Mouse (Mus musculus) lung, adult 2 months (tissue): ENCODE results near the gene Gpd2. TPM values are rescaled to one million over a fixed set of nuclear protein-coding genes. Genes with fewer than 3 reads are reported as not detected.

Source experiments
- DNase-seq: peaks from one replicate; pipeline ENCODE4 v3.0.0; 2022
- H3K4me1 ChIP-seq: fragments of 200-500 bp; 2 replicates; pipeline ENCODE4 v1.6.1; 2011; ENCODE audit warnings: low read length; ENCODE audit not compliant: control insufficient read depth, insufficient read depth
- H3K4me3 ChIP-seq: fragments of 200-500 bp; replicated peaks from 2 replicates; pipeline ENCODE3; 2011; ENCODE audit warnings: low read depth, mild to moderate bottlenecking, control low read depth, low read length; ENCODE audit errors: extremely low read depth
- CTCF ChIP-seq: fragments of 200-500 bp; IDR thresholded peaks from 2 replicates; pipeline ENCODE4 v1.5.1; 2011; ENCODE audit warnings: mild to moderate bottlenecking, low read length, control low read depth; ENCODE audit not compliant: insufficient read depth
- POLR2A ChIP-seq: fragments of 200-500 bp; IDR thresholded peaks from 2 replicates; pipeline ENCODE4 v1.6.1; 2011; ENCODE audit warnings: low read depth, mild to moderate bottlenecking, control low read depth, low read length, borderline replicate concordance; ENCODE audit errors: extremely low read depth
- WGBS: fragments of 180-500 bp; shearing (Covaris S2); methylation state at CpG from one replicate; pipeline ENCODE4 v1.1.7; 2018; 5-methylcytosine and 5-hydroxymethylcytosine counted together
- polyA plus RNA-seq: library from polyadenylated mRNA; depleted of rRNA; stranded (reverse); fragments of >200 nt; gene quantifications from 2 replicates; pipeline ENCODE4 v1.2.3, GENCODE M21; 2012; rRNA removed

The Gpd2 gene
- polyA plus RNA-seq, 1 experiment: 11.4 TPM

- no peak for TF ChIP-seq POLR2A
- TF ChIP-seq CTCF: no peak
- Histone ChIP-seq H3K4me3 (no peak overlapping the region), H3K4me1 (no peaks in the 10 kb centered on the region)
- no peak for DNase-seq
- 74% methylated on average over 4 of the region's 4 CpGs for WGBS
Measured at GRCm38 (mm10) chr2:57408413-57408812, 171.0 kb downstream of the Gpd2 start.

DNA sequence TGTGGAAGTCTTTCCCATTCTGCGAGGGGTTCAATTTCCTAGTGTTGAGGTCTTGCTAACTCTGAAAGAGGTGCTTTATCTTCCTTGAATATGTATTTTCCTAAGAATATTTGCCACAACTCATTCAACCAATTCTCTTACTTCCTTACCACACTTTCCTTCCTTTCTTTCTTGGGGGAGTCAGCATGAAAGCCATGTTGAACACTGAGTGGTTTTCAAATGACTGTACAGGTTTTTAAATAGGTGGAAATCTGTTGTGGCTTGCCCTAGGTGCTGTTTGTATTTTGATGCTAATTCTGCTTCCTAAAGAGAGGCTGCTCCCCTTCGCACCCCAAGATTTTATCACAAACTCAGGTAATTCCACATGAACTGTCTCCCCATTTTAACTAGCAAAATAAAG lies 174.1 kb downstream of the Gpd2 start:
- TF ChIP-seq CTCF: no peak
- TF ChIP-seq POLR2A: no peak
- WGBS: 86% methylated on average over 2 of the region's 2 CpGs
- Histone ChIP-seq H3K4me3 (no peak overlapping the region), H3K4me1 (no peaks in the 10 kb centered on the region)
- no peak for DNase-seq

DNA sequence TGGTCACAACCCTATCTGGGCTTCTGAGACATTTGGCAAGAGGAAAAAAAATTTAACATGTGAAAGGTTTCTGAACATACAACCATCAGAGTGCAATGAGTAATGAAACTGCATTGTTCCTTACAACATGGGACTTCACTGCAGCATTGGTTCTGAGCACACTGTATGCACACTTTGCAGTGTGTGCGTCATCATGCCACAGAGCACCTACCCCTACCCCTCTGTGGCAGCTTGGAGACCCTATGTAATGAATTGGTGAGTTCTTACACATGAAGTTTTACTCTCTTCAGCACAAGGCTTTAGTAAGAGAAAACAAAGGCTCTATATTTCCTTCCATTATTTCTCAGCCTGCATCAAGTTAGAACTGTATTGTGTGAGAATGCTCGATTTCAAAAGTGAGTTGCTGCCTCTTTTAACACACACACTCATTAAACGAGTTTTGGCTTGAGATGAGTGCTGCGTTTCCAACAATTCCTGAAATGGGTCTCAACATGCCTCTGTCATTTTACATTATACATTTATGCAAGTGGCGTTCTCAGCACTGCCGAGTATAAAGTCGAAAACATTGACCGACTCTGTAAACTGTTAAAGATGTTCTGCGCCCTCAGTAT lies 177.2 kb downstream of the Gpd2 start:
- no peak overlapping the region for H3K4me3 ChIP-seq
- no peaks in the 10 kb centered on the region for H3K4me1 ChIP-seq
- 79% methylated on average over 9 of the region's 9 CpGs for WGBS
- TF ChIP-seq POLR2A (no peak), CTCF (no peak)
- no peak for DNase-seq

DNA sequence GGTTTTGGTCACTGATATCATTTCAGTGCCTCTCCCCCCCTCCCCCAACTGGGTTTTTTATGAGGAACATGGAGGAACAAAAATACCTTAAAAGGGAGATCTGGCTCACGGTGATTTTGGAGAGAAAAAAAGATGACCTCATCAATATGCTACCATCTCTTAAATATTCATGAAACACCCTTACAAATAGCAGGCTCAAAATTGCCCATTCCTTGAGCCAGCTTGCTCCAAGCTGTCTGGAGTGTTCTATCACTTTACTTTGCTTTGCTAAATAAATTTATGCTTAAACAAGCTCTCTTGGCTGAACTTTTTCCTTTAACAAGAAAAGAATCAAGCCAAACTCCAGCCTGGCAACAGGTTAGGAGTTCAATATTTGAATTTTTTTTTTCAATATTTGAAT lies 179.3 kb downstream of the Gpd2 start:
- H3K4me3 ChIP-seq: no peak overlapping the region
- 62% methylated on average over 1 of the region's 1 CpGs for WGBS
- no peak for TF ChIP-seq POLR2A
- TF ChIP-seq CTCF: no peak
- no peak for DNase-seq
- no peaks in the 10 kb centered on the region for H3K4me1 ChIP-seq

Other genes starting within 250 kb of the Gpd2 start
- 1.9 and 3.6 TPM in 2 replicates for gene Nr4a2, start 113.6 kb upstream of the Gpd2 start, polyA plus RNA-seq